Mouse (Mus musculus) cerebellum, adult 9-11 months (tissue): Measurements from ENCODE around the gene Slc3a1.

ENCODE experiments used
- DNase-seq: peaks from one replicate; pipeline ENCODE4 v3.0.0; 2022

The Slc3a1 gene

DNA sequence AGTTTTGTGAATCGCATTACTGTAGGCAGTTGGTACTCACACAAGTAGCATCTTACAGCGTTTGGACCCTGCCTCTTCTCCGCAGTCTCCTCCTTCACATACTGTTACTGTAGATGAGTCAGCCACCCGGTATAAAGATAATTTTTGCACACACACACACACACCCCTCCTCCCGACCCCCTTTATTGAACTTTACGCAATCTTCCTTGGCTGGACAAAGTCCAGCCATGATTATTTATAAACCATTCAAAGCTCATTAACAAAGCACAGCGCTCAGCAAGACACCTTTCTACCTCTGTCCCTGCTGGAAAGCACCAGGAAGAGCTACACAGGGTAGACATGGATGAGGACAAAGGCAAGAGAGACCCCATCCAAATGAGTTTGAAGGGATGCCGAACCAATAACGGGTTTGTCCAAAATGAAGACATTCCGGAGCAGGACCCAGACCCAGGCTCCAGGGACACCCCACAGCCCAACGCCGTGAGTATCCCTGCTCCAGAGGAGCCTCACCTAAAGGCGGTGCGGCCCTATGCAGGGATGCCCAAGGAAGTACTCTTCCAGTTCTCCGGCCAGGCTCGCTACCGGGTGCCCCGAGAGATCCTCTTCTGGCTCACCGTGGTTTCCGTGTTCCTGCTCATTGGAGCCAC lies at the start of gene Slc3a1:
Gene Slc3a1, plus strand, starts transcription at position 284 of the 647 bp plus-strand sequence.
- no peak for DNase-seq

DNA sequence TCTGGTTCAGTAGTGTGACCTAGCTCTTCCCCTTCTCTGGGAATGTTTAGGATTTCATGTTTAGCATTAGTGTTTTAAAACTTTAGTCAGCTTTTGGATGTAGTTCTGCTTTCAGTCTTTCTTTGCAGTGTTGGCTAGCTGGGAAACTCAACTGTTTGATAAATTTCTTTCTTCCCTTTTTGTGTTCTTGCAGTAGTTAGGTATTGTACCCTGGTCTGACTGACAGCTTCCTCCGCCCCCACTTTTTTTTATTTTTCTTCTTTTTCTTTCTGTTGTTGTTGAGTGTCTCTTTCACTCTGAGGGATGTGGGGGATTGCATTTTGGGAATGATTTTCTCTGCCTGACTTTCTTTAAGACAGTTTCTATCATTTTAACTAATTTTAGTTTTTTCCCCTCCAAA lies 46.5 kb upstream of the Slc3a1 start:
- no peak for DNase-seq

DNA sequence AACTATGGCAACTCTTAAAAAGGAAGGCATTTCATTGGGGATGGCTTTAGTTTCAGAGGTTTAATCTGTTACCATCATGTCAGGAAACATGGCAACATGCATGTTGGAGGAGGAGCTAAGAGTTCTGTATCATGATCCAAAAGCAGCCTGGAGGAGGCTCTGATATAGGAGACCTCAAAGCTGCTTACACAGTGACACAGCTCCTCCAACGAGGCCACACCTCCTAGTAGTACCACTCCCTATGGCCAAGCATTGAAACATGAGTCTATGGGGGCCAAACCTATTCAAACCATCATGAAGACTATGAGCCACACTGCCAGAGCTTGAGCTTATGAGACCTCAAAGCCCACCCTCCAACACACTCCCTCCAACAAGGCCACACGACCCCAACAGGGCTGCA lies 45.4 kb upstream of the Slc3a1 start:
- no peak for DNase-seq

DNA sequence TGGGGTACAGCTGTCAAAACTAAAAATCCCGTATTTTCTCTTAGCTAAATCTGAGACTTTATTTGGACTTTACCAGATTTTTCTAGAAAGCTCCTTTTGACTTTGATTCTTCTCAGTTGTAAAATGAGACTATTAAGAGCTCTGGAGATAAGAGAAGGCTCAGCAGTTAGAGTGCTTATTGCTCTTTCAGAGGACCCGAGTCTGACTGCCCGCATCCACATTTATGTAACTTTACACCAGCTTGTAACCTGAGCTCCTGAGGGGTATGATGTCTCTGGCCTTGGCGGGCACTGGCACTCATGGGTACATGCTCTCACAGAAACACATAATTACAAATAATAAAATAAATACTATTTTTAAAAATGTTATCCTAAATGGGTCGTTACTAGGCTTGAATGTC lies 41.8 kb upstream of the Slc3a1 start:
- DNase-seq = no peak

- DNase-seq = no peak
These were observed 40.3 kb upstream of the Slc3a1 start for GRCm38 (mm10) chr17:84987834-84988410.

- DNase-seq = no peak
These were observed 39.7 kb upstream of the Slc3a1 start for GRCm38 (mm10) chr17:84988514-84988913.

- no peak for DNase-seq
These were observed 32.3 kb upstream of the Slc3a1 start for GRCm38 (mm10) chr17:84995844-84996243.

- DNase-seq = no peak
These were observed 30.5 kb upstream of the Slc3a1 start for GRCm38 (mm10) chr17:84997639-84998038.

GRCm38 (mm10) chr17:84999636-85000035 lies 28.5 kb upstream of the Slc3a1 start:
- no peak for DNase-seq

GRCm38 (mm10) chr17:85013485-85013884 lies 14.7 kb upstream of the Slc3a1 start:
- no peak for DNase-seq

DNA sequence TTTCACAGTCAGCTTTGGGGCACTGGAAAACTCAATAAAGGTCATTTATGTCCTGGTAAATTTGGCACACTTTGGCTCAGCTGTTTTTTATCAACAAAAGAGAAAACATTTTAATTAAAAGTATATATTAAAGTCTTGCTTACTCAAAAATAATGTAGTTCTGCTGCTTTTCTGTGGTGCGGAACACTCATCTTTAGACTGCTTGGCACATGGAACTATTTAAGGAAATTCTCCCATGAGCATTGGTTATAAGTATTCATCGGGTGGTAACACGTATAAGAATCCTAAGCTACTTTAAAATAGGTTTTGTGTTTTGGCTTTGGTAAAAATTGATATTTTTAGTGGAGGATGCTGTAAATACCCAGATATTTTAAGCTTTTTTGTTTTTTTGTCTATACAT lies 13.5 kb upstream of the Slc3a1 start:
- no peak for DNase-seq

DNA sequence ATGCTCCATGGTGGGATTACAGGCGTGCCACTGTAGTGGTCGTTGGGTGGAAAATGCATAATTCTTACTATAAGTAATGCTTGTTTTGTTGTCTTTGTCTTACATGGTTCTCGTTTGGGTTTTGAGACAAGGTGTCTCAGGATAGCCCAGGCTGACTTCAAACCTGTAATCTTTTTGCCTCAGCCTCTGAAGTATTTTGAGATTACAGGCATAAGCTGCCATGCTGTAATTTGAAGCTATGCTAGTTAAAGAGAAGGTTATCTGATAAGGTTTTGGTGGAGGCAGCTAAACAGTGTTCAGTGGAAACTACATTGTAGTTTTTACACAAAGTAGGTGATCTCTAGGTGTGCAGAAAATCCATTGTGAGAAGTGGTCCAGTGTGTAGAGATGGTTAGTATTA lies 9.8 kb upstream of the Slc3a1 start:
- no peak for DNase-seq

- no peak for DNase-seq
These were observed 9.4 kb upstream of the Slc3a1 start for GRCm38 (mm10) chr17:85018794-85019193.

DNA sequence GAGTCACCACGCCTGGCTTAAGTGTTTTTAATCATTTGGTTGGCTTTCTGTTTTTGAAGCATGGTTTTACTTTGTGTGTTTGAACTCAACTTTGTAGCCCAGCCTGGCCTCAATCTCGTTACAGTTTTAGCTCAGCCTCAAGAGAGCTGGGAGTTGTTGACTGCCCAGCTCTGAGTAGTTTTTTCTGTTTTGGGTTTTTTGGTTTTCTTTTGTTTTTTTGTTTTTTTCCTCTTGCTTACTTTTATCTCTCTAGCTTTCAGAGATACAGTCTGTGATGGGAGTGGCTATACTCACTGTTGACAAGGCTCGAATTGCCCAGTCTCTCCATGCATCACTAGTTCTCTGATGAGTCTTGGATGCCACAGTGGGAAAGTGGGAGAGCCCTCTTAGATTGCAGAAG lies 7.8 kb upstream of the Slc3a1 start:
- DNase-seq = no peak

- peak; percentile 33 for DNase-seq
These were observed 4.7 kb upstream of the Slc3a1 start for GRCm38 (mm10) chr17:85023247-85024167.

DNA sequence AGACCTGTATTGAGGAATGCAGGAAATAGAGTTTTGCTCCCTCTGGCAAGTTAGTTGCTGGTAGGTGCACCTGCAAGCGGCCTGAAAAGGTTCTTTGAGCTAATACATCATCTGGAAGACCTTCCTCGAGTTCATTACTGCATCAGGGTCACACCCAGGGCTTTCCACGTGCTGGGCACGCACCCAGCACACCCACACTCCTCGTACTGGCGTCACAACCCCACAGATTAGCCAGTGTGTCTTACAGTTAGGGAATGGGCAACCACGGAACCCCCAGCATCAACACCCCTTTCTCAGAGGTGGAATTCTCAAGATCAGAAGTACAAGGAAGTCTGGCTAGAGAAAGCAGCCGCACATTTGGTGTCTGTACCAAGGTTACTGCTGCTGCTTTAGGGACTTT lies 3.9 kb upstream of the Slc3a1 start:
- no peak for DNase-seq

GRCm38 (mm10) chr17:85025151-85025550 lies 3.0 kb upstream of the Slc3a1 start:
- no peak for DNase-seq

DNA sequence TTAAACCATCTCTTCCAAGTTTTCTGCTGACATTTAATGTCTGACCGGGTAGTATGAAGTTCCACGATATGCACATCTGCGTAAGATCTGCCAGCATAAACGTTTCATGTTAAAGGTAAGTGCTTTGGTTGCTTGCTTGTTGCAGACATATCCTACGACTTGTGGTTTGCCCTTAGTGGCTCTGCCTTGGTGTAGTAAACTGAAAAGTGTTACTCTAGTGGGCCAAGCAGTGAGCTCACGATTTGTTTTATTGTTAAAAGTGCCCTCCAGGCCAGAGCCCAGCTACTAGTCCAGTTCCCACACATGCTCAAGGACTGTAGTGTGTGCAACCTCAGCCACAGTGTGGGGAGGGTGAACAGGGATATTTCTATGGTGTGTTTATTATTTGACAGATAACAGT lies 1.7 kb upstream of the Slc3a1 start:
- DNase-seq = no peak

- no peak for DNase-seq
These were observed 929 bp upstream of the Slc3a1 start for GRCm38 (mm10) chr17:85027247-85027646.

DNA sequence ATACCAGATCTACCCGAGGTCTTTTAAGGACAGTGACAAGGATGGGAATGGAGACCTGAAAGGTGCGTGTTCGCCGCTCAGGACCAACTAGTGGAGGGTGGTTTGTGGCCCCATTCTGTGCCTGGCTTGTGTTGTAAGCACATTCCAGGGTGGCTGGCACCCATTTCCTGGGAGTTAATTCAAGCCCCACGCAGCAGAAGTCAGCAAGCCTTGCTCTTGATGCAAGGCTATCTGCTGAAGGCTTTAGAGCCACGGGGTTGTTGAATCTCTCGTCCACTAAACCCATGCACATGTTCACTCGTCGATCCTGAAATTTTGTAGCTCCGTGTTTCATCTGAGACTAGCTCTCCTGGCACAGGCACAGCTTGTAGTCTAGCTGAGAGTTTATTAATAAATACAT lies 621 bp downstream of the Slc3a1 start:
- no peak for DNase-seq

DNA sequence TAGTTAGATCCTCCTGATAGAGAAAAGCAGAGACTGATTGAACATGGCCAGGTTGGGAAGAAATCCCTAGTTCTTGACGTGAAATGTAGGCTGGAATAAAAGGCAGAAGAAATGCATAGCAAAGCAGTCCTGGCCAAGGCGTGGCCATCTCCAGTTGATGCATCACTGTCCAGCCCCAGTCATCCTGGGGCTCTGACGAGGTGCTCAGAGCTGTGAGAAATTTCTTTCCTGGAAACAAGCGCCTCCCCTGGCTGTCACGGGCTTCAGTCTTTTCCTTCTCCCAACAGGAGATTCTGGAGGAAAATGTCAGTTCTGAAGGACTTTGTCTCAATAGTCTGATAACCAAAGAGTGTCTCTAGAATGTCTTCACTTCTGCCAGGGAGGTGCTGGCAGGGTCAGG lies 2.5 kb downstream of the Slc3a1 start:
- DNase-seq = no peak

DNA sequence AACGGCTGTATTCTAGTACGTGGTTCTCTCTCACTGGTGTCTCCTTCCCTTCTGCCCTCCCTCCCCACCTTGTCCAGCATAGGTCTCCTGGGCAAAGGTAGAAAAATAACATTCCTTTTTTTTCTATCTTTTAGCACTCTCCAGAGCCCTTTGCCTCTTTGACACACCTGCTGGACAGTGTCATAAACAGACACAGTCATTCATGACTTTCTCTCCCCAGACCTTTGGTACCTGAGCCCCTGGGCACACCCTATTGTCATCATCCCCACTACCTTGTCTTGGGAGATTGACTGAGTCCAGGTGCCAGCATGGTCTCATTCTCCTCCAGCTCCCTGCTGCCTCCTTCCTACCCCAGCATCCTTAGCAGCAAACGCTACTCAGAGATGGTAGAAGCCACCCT lies 4.9 kb downstream of the Slc3a1 start:
- no peak for DNase-seq

DNA sequence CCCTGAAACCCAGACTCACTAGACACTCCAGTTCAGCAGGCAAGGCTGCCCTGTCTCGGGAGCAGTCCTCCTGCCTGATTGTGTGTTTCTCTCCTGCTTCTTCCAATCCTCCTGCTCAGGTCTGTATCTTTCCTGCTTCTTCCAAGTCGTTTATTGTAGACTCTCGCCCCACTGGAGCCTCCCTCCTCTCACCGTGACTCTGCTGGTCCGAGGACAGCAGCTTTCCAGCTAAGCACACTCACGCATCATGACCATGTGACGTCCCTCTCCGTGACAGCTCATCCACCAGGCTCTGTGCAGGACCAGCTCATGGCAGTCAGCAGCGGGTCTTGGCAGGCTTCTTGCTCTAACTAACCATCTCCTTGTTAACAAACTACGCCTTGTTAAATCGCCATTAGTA lies 5.9 kb downstream of the Slc3a1 start:
- peak; percentile 28 for DNase-seq

GRCm38 (mm10) chr17:85037855-85038254 lies 9.7 kb downstream of the Slc3a1 start:
- no peak for DNase-seq
